Mouse (Mus musculus) forebrain, embryonic 10.5 days (tissue): Measurements from ENCODE around the gene D1Ertd622e. TPM values are rescaled to one million over a fixed set of nuclear protein-coding genes. Genes with fewer than 3 reads are reported as not detected.

Experiments used
- DNase-seq: peaks from one replicate; pipeline ENCODE4 v3.0.0-alpha.2; 2017; ENCODE audit warnings: low spot score; ENCODE audit errors: extremely low spot score
- H3K27ac ChIP-seq: fragments of 300-500 bp; sonication (generic); 2 replicates; pipeline ENCODE4 v1.5.1; 2016; ENCODE audit warnings: mild to moderate bottlenecking
- H3K27me3 ChIP-seq: fragments of 300-500 bp; sonication (generic); 2 replicates; pipeline ENCODE4 v1.6.1; 2016; ENCODE audit warnings: mild to moderate bottlenecking; ENCODE audit not compliant: poor library complexity, severe bottlenecking
- H3K36me3 ChIP-seq: fragments of 300-500 bp; sonication (generic); replicated peaks from 2 replicates; pipeline ENCODE4 v1.6.1; 2016; ENCODE audit warnings: mild to moderate bottlenecking, moderate library complexity
- H3K4me1 ChIP-seq: fragments of 300-500 bp; sonication (generic); 2 replicates; pipeline ENCODE4 v1.6.1; 2016
- H3K4me3 ChIP-seq: fragments of 300-500 bp; sonication (generic); 2 replicates; pipeline ENCODE4 v1.5.1; 2016; ENCODE audit warnings: mild to moderate bottlenecking, moderate library complexity
- H3K9me3 ChIP-seq: fragments of 300-500 bp; sonication (generic); 2 replicates; pipeline ENCODE4 v1.6.1; 2016; ENCODE audit warnings: mild to moderate bottlenecking, moderate library complexity
- whole genome bisulfite sequencing: fragments of 180-500 bp; shearing (Covaris S2); methylation state at CpG from one replicate; pipeline ENCODE4 v1.1.7; 2016; 5-methylcytosine and 5-hydroxymethylcytosine counted together
- polyA plus RNA-seq: library from polyadenylated mRNA; unstranded; fragments of >200 nt; fragmentation: Nextera tagmentation; extraction: Ambion mirVana; gene quantifications from 2 replicates; pipeline ENCODE4 v1.2.1, GENCODE M21; 2016

D1Ertd622e gene
- polyA plus RNA-seq, 1 experiment from 2014 or later = 28.3 TPM

- DNase-seq = no peak
- no peak overlapping the region for H3K4me3 ChIP-seq
- no peak overlapping the region for H3K27ac ChIP-seq
- no peaks in the 10 kb centered on the region for H3K4me1 ChIP-seq
- no peaks in the 10 kb centered on the region for H3K9me3 ChIP-seq
- 92% methylated on average over 3 of the region's 3 CpGs for WGBS
- no peaks in the 10 kb centered on the region for H3K36me3 ChIP-seq
- no peaks in the 10 kb centered on the region for H3K27me3 ChIP-seq
Observed at GRCm38 (mm10) chr1:97562867-97563266, 99.0 kb downstream of the D1Ertd622e start.

Other genes with a start within 250 kb of the D1Ertd622e start
- gene Gin1, start 108.1 kb upstream of the D1Ertd622e start, polyA plus RNA-seq = 17.4 and 20.4 TPM in 2 replicates
- gene Ppip5k2, start 108.3 kb upstream of the D1Ertd622e start, polyA plus RNA-seq = 48.8 and 51.1 TPM in 2 replicates